Mouse (Mus musculus) CD4-positive, CD25-positive, alpha-beta regulatory T cell, adult 2 months (primary cell): ENCODE data around the gene Stat4.
"Not testable (repeated sequence)": the region's sequence is repeated elsewhere in the genome, so short reads cannot be mapped to it uniquely, and the experiment has no call there.

Experiments used
- DNase-seq: peaks from one replicate; pipeline ENCODE4 v3.0.0-alpha.2; 2012; ENCODE audit warnings: low read depth, low spot score

The Stat4 gene

GRCm38 (mm10) chr1:52028686-52029085 lies 41.7 kb downstream of the Stat4 start:
- DNase-seq: no peak

GRCm38 (mm10) chr1:52034816-52035752 lies 48.1 kb downstream of the Stat4 start:
- peak; percentile 57 for DNase-seq

GRCm38 (mm10) chr1:52039151-52039550 lies 52.2 kb downstream of the Stat4 start:
- DNase-seq: peak; percentile 32

- peak; percentile 46 for DNase-seq
Observed at GRCm38 (mm10) chr1:52039626-52040025, 52.7 kb downstream of the Stat4 start.

DNA sequence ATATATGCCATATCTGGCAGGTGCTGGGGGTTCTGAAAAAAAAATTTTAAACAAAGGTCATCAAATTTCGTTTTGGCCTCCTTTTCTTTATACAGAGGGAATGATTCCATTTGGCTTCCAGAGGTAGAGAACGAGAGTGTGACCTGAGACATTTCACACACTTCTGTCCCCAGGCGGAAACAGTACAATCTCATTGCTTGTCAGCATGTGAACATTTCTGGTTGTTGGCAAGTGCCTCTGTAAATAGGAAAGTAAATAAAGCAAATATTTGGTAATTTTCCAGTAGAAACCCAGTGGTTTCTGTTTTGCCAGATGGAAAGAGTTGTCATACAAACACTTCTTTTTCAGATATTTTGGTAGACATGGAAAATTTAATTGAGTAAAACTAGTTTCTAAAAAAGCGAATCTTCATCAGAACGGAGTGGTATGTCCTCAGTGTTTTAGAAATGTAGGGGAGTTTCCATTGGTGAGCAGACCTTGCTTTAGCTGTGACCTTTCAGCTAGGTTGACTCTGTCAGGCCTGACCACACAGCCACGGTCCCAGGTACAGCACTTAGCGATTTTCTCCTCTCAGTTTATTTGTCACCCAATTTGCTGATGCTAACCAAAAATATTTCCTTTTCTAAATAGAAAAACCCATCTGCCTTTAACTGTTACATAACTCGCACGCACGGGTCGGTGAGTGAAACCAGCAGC lies 53.6 kb downstream of the Stat4 start:
- peak; percentile 43 for DNase-seq

- DNase-seq: no peak
Observed at GRCm38 (mm10) chr1:52043191-52043590, 56.2 kb downstream of the Stat4 start.

DNA sequence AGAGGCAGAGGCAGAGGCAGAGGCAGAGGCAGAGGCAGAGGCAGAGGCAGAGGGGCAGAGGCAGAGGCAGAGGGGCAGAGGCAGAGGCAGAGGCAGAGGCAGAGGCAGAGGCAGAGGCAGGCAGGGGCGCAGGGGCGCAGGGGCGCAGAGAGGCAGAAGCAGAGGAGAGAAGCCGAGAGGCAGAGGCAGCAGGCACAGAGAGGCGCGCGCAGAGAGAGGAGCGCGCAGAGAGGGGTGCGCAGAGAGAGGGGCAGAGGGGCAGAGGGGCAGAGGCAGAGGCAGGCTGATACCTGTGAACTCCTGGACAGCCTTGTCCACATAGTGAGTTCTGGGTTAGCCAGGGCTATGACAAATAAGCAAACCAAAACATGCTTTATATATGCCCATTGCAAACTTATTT lies 59.9 kb downstream of the Stat4 start:
- DNase-seq: not testable (repeated sequence)

GRCm38 (mm10) chr1:52048711-52049110 lies 61.8 kb downstream of the Stat4 start:
- no peak for DNase-seq

- no peak for DNase-seq
Observed at GRCm38 (mm10) chr1:52049827-52050226, 62.9 kb downstream of the Stat4 start.

DNA sequence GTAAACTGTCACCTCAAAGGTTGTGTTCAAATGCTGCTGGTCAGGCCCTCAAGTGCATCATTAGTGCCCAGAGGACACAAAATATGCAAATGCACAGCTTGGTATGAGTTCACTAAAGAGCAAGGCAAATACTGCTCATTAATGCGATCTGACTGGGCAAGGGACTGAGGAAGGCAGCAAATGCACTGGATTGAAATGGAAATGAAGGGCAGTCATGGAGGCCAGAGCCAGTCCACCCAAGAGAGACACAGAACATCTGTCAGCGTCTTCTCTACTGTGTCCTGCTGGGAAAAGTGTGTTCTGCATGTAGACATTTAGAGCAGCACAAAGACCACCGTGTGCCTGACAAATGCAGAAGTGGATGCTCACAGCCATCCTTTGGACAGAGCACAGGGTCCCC lies 64.6 kb downstream of the Stat4 start:
- no peak for DNase-seq

DNA sequence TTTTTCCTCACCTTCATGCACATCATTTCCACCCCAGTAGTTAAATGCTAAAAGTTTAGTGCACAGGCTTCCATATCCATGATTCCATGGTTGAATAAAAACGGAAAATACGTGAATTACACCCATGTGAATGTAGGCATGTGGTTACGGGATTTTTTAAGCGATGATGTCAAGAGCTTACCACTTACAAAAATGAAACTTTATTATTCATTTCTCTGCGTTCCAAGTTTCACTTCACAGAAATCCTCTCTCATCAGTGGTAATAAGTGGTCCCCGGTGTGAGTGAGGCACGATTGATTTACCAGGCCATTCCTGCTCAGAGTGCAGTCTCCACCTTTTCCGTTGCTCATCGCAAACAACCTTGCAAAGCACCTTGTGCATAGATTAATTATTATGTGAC lies 66.0 kb downstream of the Stat4 start:
- no peak for DNase-seq

GRCm38 (mm10) chr1:52055947-52056346 lies 69.0 kb downstream of the Stat4 start:
- no peak for DNase-seq

- DNase-seq: no peak
Observed at GRCm38 (mm10) chr1:52057153-52057552, 70.2 kb downstream of the Stat4 start.

DNA sequence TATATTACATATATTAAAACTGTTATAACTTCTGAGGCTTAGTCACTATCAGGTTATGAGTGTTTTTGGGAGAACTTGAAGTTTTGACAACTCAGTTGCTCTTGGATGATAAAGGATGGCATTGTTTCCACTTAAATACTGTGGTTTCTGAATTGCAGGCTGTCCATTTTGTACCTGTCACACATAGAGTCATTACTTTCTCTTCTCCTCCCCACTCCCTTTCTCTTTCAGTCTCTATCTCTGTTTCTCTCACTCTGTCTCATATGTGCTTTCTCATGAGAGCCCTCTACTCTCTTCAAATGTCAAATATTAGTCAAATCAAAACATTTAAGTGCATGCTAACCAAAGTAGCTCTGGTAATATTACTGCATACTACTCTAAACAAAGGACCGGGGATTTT lies 79.3 kb downstream of the Stat4 start:
- no peak for DNase-seq

GRCm38 (mm10) chr1:52066694-52067093 lies 79.7 kb downstream of the Stat4 start:
- peak; percentile 15 for DNase-seq

- DNase-seq: peak; percentile 11
Observed at GRCm38 (mm10) chr1:52079724-52080367, 92.9 kb downstream of the Stat4 start.

DNA sequence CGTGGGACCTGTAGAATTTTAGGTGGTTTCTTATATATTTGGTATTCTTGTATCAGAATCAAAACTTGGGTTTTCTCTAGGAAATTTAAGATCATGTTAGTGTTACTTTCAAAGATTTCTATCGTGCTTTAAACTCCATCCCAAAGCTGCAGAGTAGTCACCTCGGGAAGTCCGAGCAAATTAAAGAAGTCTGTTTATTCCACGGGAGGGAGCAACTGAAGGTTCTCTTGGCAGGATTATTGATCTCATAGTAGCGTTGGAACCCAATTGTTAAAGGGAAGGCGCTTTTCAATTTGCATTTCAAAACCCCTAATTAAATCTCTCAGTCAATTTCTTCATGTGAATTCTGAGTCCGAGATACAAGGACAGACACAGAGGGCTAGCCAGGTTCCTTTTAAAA lies 93.4 kb downstream of the Stat4 start:
- no peak for DNase-seq

GRCm38 (mm10) chr1:52086236-52086635 lies 99.3 kb downstream of the Stat4 start:
- DNase-seq: peak; percentile 51

DNA sequence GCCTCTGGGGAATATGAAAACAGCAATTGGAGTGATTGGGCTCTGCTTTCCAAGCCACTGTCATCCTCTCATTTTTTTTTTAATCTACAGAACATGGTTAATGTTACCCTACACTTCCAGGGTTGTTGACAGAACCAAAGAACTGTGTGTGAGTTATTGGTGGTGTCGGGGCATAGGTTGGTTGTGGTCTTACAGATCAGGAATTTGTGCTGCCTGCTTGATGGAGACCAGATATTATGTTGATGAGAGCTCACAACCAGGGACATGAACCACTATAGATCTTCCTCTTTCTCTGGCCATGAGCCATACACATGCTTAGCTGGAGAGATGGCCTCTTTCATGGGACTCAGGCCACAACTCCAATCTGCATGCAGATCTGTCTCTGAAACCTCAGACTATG lies 100.2 kb downstream of the Stat4 start:
- DNase-seq: no peak

- no peak for DNase-seq
Observed at GRCm38 (mm10) chr1:52088634-52089033, 101.7 kb downstream of the Stat4 start.

DNA sequence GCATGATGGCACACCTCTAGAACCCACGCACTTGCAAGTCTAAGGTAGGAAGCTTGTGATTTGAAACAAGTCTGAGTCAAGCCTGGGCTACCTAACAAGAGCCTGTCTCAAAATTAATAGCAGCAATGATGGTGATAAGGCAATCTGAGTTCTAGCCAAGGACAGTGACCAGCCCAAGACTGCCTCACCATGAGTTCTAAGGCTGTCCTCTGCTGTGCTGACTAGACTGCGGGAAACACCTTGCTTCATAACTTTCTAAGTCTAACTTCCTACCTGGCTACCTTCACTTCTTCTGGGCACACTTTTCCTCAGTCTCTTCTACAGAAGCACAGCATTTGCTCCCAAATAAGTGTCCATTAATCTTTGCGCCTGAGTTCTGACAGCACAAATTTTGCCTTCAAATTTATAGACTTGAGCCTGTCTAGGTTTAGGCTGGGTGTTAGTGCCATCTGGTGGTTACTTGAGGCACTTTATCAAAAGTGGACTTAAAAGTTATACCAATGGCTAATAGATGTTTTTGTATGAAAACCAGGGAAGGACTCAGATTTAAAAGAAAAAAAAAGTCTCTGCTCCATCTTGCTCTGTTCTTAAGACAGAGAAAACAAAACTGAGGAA lies 111.8 kb downstream of the Stat4 start:
- DNase-seq: peak; percentile 79

DNA sequence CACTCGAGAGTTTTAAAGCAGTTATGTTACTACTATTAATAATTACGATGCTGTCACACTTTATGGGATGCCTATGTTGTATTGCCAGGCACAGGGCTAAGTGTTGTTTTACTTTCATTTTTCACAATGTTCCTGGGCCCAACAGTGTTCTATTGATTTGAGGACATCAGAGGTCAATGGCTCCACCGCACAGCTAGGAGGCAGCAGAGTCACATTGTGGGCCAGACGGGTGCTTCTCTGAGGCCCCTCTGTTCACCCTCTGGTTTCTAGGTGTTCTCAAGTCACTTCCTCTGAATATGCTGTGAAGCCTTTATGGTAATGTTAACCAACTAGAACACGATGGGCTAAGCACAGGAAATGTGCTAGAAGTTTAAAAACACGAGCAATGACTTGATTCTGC lies 113.5 kb downstream of the Stat4 start:
- DNase-seq: peak; percentile 91
